8 mouse cellular contexts compared by ENCODE assay signal in the genomic region with DNA sequence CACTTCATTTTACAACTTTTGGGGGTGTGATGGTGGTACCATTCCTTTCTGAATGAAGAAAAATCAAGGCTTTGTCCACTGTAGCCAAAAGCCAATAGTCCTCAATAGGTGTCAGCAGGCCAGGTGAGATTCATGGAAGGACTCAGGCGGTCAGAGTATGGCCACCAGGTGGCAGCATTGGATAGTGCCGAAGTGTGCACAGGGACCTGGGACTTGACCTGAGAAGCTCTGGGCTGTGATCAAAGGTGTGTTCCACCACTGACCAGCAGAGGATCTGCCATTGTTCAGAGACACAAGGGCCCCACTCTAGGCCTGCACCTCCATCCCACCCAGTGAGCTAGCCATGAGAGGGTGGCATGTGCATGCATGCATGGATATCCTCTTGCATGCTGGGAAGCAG. TPM values are rescaled to one million over a fixed set of nuclear protein-coding genes. Genes with fewer than 3 reads are reported as not detected.
DNase-seq lines count a peak whose midpoint lies in the region; ATAC-seq and TF ChIP-seq lines count a peak whose summit lies in the region.

No protein-coding gene starts in this region.

- no peak overlapping the region for H3K9ac ChIP-seq in midbrain, embryonic 14.5 days (replicated peaks; ENCODE audit: low read length)
- no peak overlapping the region for H3K9ac ChIP-seq in midbrain, embryonic 15.5 days

- no peak for ATAC-seq in midbrain, embryonic 14.5 days (ENCODE audit: low FRiP score, low TSS enrichment)
- ATAC-seq in midbrain, embryonic 15.5 days (replicated peaks) = no peak

- no peak overlapping the region for H3K4me2 ChIP-seq in midbrain, embryonic 14.5 days (ENCODE audit: low read length)
- no peak overlapping the region for H3K4me2 ChIP-seq in midbrain, embryonic 15.5 days

- DNase-seq in midbrain, embryonic 14.5 days = peak; percentile 75
- DNase-seq in cerebellum, adult 9-10 months = peak; percentile 61
- peak; percentile 28 to 30 for DNase-seq in gastrocnemius, postnatal 36 days
- DNase-seq in layer of hippocampus, adult 11-12 months (ENCODE audit: low spot score) = peak; percentile 63
- peak; percentile 70 for DNase-seq in lung, adult 2 months
- peak; percentile 57 for DNase-seq in right cerebral cortex, postnatal 14 days
- peak; percentile 48 for DNase-seq in urinary bladder, adult 2 months (ENCODE audit: low spot score)

- no peak for TF ChIP-seq POLR2A in lung, adult 2 months (IDR thresholded peaks at IDR 0.05; ENCODE audit: borderline replicate concordance, extremely low read depth, low read depth, low read length)

- H3K27me3 ChIP-seq in midbrain, embryonic 14.5 days (ENCODE audit: control insufficient read depth, insufficient read depth, low read length) = no peaks in the 10 kb centered on the region
- H3K27me3 ChIP-seq in midbrain, embryonic 15.5 days (replicated peaks) = no peaks in the 10 kb centered on the region

- no peaks in the 10 kb centered on the region for H3K4me1 ChIP-seq in midbrain, embryonic 14.5 days (ENCODE audit: control insufficient read depth, insufficient read depth, low read length)
- H3K4me1 ChIP-seq in midbrain, embryonic 15.5 days = no peaks in the 10 kb centered on the region
- no peaks in the 10 kb centered on the region for H3K4me1 ChIP-seq in lung, adult 2 months (ENCODE audit: control insufficient read depth, insufficient read depth, low read length)

- 15% methylated on average over 2 of the region's 2 CpGs for WGBS in midbrain, embryonic 14.5 days
- 11% methylated on average over 2 of the region's 2 CpGs for WGBS in midbrain, embryonic 15.5 days
- 9% methylated on average over 2 of the region's 2 CpGs for WGBS in lung, adult 2 months

- no peaks in the 10 kb centered on the region for H3K9me3 ChIP-seq in midbrain, embryonic 14.5 days (ENCODE audit: control insufficient read depth, low read length)
- H3K9me3 ChIP-seq in midbrain, embryonic 15.5 days = no peaks in the 10 kb centered on the region

- H3K36me3 ChIP-seq in midbrain, embryonic 14.5 days (ENCODE audit: control insufficient read depth, insufficient read depth, low read length) = no peaks in the 10 kb centered on the region
- no peaks in the 10 kb centered on the region for H3K36me3 ChIP-seq in midbrain, embryonic 15.5 days (replicated peaks)

- no peak overlapping the region for H3K27ac ChIP-seq in midbrain, embryonic 14.5 days (replicated peaks; ENCODE audit: low read depth, low read length)
- no peak overlapping the region for H3K27ac ChIP-seq in midbrain, embryonic 15.5 days

- TF ChIP-seq CTCF in lung, adult 2 months (IDR thresholded peaks at IDR 0.05; ENCODE audit: insufficient read depth, low read length) = peak; percentile 73

- intact Hi-C loops in gastrocnemius, postnatal 36 days (cut with DNase I) = loop anchor here (5.0 kb wide), 1 partner anchor 53 kb away; no protein-coding TSS in a partner anchor

- H3K4me3 ChIP-seq in midbrain, embryonic 14.5 days (replicated peaks; ENCODE audit: low read depth, low read length) = no peak overlapping the region
- H3K4me3 ChIP-seq in midbrain, embryonic 15.5 days = no peak overlapping the region
- H3K4me3 ChIP-seq in lung, adult 2 months (replicated peaks; ENCODE audit: extremely low read depth, low read depth, low read length) = no peak overlapping the region

RNA-seq across cellular contexts. Expression of a gene that starts 2.7 kb away (rescaled TPM):
- polyA plus RNA-seq in midbrain, embryonic 14.5 days (2014; fragmentation: Nextera tagmentation; extraction: Ambion mirVana) = not detected in 2 replicates
- not detected in 2 replicates for polyA plus RNA-seq in midbrain, embryonic 15.5 days (2015; fragmentation: Nextera tagmentation; extraction: Ambion mirVana)
- total RNA-seq in gastrocnemius, postnatal 36 days (2021) = not detected
- polyA plus RNA-seq in lung, adult 2 months (2012; rRNA removed) = not detected in 2 replicates
- polyA plus RNA-seq in urinary bladder, adult 2 months (2012; rRNA removed) = not detected in 2 replicates

RNA-seq across cellular contexts. Expression of a gene that starts 43.7 kb away (rescaled TPM):
- polyA plus RNA-seq in midbrain, embryonic 14.5 days (2014; fragmentation: Nextera tagmentation; extraction: Ambion mirVana) = 0.24 TPM in 1 of 2 replicates, not detected in the other
- 0.14 TPM in 1 of 2 replicates, not detected in the other for polyA plus RNA-seq in midbrain, embryonic 15.5 days (2015; fragmentation: Nextera tagmentation; extraction: Ambion mirVana)
- under 1 TPM; 0.77 to 0.79 TPM for total RNA-seq in gastrocnemius, postnatal 36 days (2021)
- polyA plus RNA-seq in lung, adult 2 months (2012; rRNA removed) = 0.15 TPM in 2 replicates
- 0.07 and 0.17 TPM in 2 replicates for polyA plus RNA-seq in urinary bladder, adult 2 months (2012; rRNA removed)
